Mouse (Mus musculus) liver, embryonic 14.5 days (tissue): Measurements from ENCODE around the gene Emc10.

Experiments used
- CTCF ChIP-seq: IDR thresholded peaks from 2 replicates; pipeline ENCODE4 v1.5.1; 2016; ENCODE audit warnings: antibody characterized with exemption, low read depth, control low read depth
- EP300 ChIP-seq: IDR thresholded peaks from 2 replicates; pipeline ENCODE4 v1.6.1; 2016; ENCODE audit warnings: antibody characterized with exemption, low read depth

GRCm38 (mm10) chr7:44443268-44444173, 52.8 kb downstream of the Emc10 start:
- no peak for TF ChIP-seq EP300
- TF ChIP-seq CTCF, result 0 out of 2 replicates have a peak, but pooled peaks have one; percentile 11
